ENCODE assay signal across 8 mouse cellular contexts in genomic region chr9:45849528-45850408, GRCm38 (mm10). TPM values are rescaled to one million over a fixed set of nuclear protein-coding genes. Genes with fewer than 3 reads are reported as not detected.
DNase-seq lines count a peak whose midpoint lies in the region; ATAC-seq lines count a peak whose summit lies in the region.

No protein-coding gene starts in this region.

- H3K4me2 ChIP-seq in heart, embryonic 11.5 days, result no peak overlapping the region

- H3K9ac ChIP-seq in heart, embryonic 11.5 days (ENCODE audit: low read depth, low read length), result peak overlapping the region; percentile 39; the same call in 1 of the 2 replicates

- ATAC-seq in heart, embryonic 11.5 days (replicated peaks; ENCODE audit: insufficient number of reproducible peaks, low FRiP score, low TSS enrichment), result no peak

- no peaks in the 10 kb centered on the region; the same call in 1 of the 2 replicates for H3K36me3 ChIP-seq in heart, embryonic 11.5 days (ENCODE audit: control insufficient read depth, insufficient read depth, low read length)
- peaks cover 14% of the 10 kb centered on the region for H3K36me3 ChIP-seq in midbrain, embryonic 10.5 days

- H3K27me3 ChIP-seq in heart, embryonic 11.5 days (ENCODE audit: control insufficient read depth, insufficient read depth, low read length), result no peaks in the 10 kb centered on the region; the same call in 1 of the 2 replicates
- no peaks in the 10 kb centered on the region for H3K27me3 ChIP-seq in midbrain, embryonic 10.5 days (ENCODE audit: low read depth, poor library complexity, severe bottlenecking)

- no peak overlapping the region for H3K4me3 ChIP-seq in brown adipose tissue, adult 24 weeks (ENCODE audit: insufficient read depth, low read depth, low read length)
- no peak overlapping the region for H3K4me3 ChIP-seq in heart, embryonic 11.5 days (ENCODE audit: low read depth, low read length)
- no peak overlapping the region for H3K4me3 ChIP-seq in midbrain, embryonic 10.5 days

- peak; percentile 40 to 51 for DNase-seq in cerebellum, postnatal 10 days
- DNase-seq in cerebellum, adult 8-10 months, result no peak
- peak; percentile 64 to 72 for DNase-seq in left cerebral cortex, adult 18-20 months (ENCODE audit: low spot score in 2 of 2)
- DNase-seq in midbrain, embryonic 10.5 days (ENCODE audit: low spot score), result no peak
- peak; percentile 64 for DNase-seq in testis, postnatal 10 days (ENCODE audit: low spot score)
- DNase-seq in thymus, postnatal 0 days (ENCODE audit: low spot score), result no peak

- peak overlapping the region; percentile 83 for H3K27ac ChIP-seq in brown adipose tissue, adult 24 weeks (replicated peaks; ENCODE audit: low read depth, low read length)
- peak overlapping the region; percentile 69 for H3K27ac ChIP-seq in heart, embryonic 11.5 days (ENCODE audit: low read depth, low read length)
- H3K27ac ChIP-seq in midbrain, embryonic 10.5 days (replicated peaks), result 0 out of 2 replicates have a peak overlapping the region, but pooled peaks have one; percentile 17

- peaks cover 20% of the 10 kb centered on the region for H3K4me1 ChIP-seq in brown adipose tissue, adult 24 weeks (ENCODE audit: control insufficient read depth, insufficient read depth, insufficient read length, low read length)
- H3K4me1 ChIP-seq in heart, embryonic 11.5 days (ENCODE audit: control insufficient read depth, insufficient read depth, low read length), result peaks cover 19% of the 10 kb centered on the region
- 0 out of 2 replicates have a peak, but pooled peaks cover 14% of the 10 kb centered on the region for H3K4me1 ChIP-seq in midbrain, embryonic 10.5 days

- 61% methylated on average over 9 of the region's 9 CpGs for WGBS in heart, embryonic 11.5 days (ENCODE audit: insufficient replicate concordance)
- WGBS in midbrain, embryonic 10.5 days, result 72% methylated on average over 9 of the region's 9 CpGs

- no peaks in the 10 kb centered on the region for H3K9me3 ChIP-seq in heart, embryonic 11.5 days (replicated peaks; ENCODE audit: control insufficient read depth, low read length)
- no peaks in the 10 kb centered on the region for H3K9me3 ChIP-seq in midbrain, embryonic 10.5 days (replicated peaks)

RNA-seq across cellular contexts. Expression of gene Bace1, which starts 11.4 kb away (rescaled TPM):
- polyA plus RNA-seq in brown adipose tissue, adult 24 weeks (2012; ENCODE audit: insufficient read depth, insufficient read length, missing spikeins), result 8.6 and 9.3 TPM in 2 replicates
- 17.5 and 19.5 TPM in 2 replicates for polyA plus RNA-seq in heart, embryonic 11.5 days (2014; fragmentation: Nextera tagmentation; extraction: Ambion mirVana)
- total RNA-seq in left cerebral cortex, adult 18-20 months (2021), result 10 to 100 TPM; 79.2 to 88.8 TPM
- polyA plus RNA-seq in midbrain, embryonic 10.5 days (2016; fragmentation: Nextera tagmentation; extraction: Ambion mirVana), result 20.7 and 29.0 TPM in 2 replicates
- polyA plus RNA-seq in thymus, postnatal 0 days (2015; fragmentation: Nextera tagmentation; extraction: Ambion mirVana), result 8.0 and 10.3 TPM in 2 replicates

RNA-seq across cellular contexts. Expression of gene Cep164, which starts 21.3 kb away (rescaled TPM):
- 4.2 and 7.9 TPM in 2 replicates for polyA plus RNA-seq in brown adipose tissue, adult 24 weeks (2012; ENCODE audit: insufficient read depth, insufficient read length, missing spikeins)
- polyA plus RNA-seq in heart, embryonic 11.5 days (2014; fragmentation: Nextera tagmentation; extraction: Ambion mirVana), result 15.2 and 19.8 TPM in 2 replicates
- 10 to 100 TPM; 12.1 to 13.4 TPM for total RNA-seq in left cerebral cortex, adult 18-20 months (2021)
- polyA plus RNA-seq in midbrain, embryonic 10.5 days (2016; fragmentation: Nextera tagmentation; extraction: Ambion mirVana), result 17.0 and 17.4 TPM in 2 replicates
- 22.5 and 24.0 TPM in 2 replicates for polyA plus RNA-seq in thymus, postnatal 0 days (2015; fragmentation: Nextera tagmentation; extraction: Ambion mirVana)

RNA-seq across cellular contexts. Expression of gene Pcsk7, which starts 56.5 kb away (rescaled TPM):
- polyA plus RNA-seq in brown adipose tissue, adult 24 weeks (2012; ENCODE audit: insufficient read depth, insufficient read length, missing spikeins), result 9.5 and 11.6 TPM in 2 replicates
- polyA plus RNA-seq in heart, embryonic 11.5 days (2014; fragmentation: Nextera tagmentation; extraction: Ambion mirVana), result 11.2 and 16.7 TPM in 2 replicates
- total RNA-seq in left cerebral cortex, adult 18-20 months (2021), result 10 to 100 TPM; 21.3 to 21.6 TPM
- polyA plus RNA-seq in midbrain, embryonic 10.5 days (2016; fragmentation: Nextera tagmentation; extraction: Ambion mirVana), result 18.7 and 23.4 TPM in 2 replicates
- 24.2 and 31.3 TPM in 2 replicates for polyA plus RNA-seq in thymus, postnatal 0 days (2015; fragmentation: Nextera tagmentation; extraction: Ambion mirVana)

RNA-seq across cellular contexts. Expression of gene Rnf214, which starts 56.9 kb away (rescaled TPM):
- 20.6 and 23.0 TPM in 2 replicates for polyA plus RNA-seq in brown adipose tissue, adult 24 weeks (2012; ENCODE audit: insufficient read depth, insufficient read length, missing spikeins)
- 39.3 and 45.9 TPM in 2 replicates for polyA plus RNA-seq in heart, embryonic 11.5 days (2014; fragmentation: Nextera tagmentation; extraction: Ambion mirVana)
- 10 to 100 TPM; 74.5 to 76.5 TPM for total RNA-seq in left cerebral cortex, adult 18-20 months (2021)
- 70.2 and 81.9 TPM in 2 replicates for polyA plus RNA-seq in midbrain, embryonic 10.5 days (2016; fragmentation: Nextera tagmentation; extraction: Ambion mirVana)
- polyA plus RNA-seq in thymus, postnatal 0 days (2015; fragmentation: Nextera tagmentation; extraction: Ambion mirVana), result 27.0 and 35.6 TPM in 2 replicates

Comparison
In these comparisons a context has a peak if more than half of its experiments do, and no peak if none do; other contexts are left out.
1. DNase-seq: peak in cerebellum, postnatal 10 days (2 of 2), left cerebral cortex, adult 18-20 months (2 of 2) and testis, postnatal 10 days (single experiment); none in cerebellum, adult 8-10 months (single experiment), midbrain, embryonic 10.5 days (single experiment) and thymus, postnatal 0 days (single experiment).
2. H3K27ac ChIP-seq: peak in every context shown above with its lines; median percentile 83 in brown adipose tissue, adult 24 weeks; 69 in heart, embryonic 11.5 days; 17 in midbrain, embryonic 10.5 days.